Mouse (Mus musculus): ENCODE data around the gene Islr.

GRCm38 (mm10) chr9:58115297-58115925 is 88.7 kb downstream of the Islr start:
- no peak for TF ChIP-seq CTCF (IDR thresholded peaks at IDR 0.05; ENCODE audit: control insufficient read depth, insufficient read depth, insufficient replicate concordance, low read depth, low read length)
- no peak for TF ChIP-seq POLR2A (IDR thresholded peaks at IDR 0.05; ENCODE audit: control insufficient read depth, low read depth, low read length)
